Mouse (Mus musculus) kidney, postnatal 36 days (tissue): ENCODE data around the gene Aqp3.

Source experiments
- DNase-seq, 2 experiments: peaks; one replicate each; pipeline ENCODE4 v3.0.0; 2021 to 2022; ENCODE audit warnings: mixed read lengths in 2 of 2

Gene Aqp3

GRCm38 (mm10) chr4:41097871-41098576 is at the start of gene Aqp3:
TSS of gene Aqp3 (minus strand) at chr4:41098183.
- DNase-seq = peak; percentile 74 to 86

DNA sequence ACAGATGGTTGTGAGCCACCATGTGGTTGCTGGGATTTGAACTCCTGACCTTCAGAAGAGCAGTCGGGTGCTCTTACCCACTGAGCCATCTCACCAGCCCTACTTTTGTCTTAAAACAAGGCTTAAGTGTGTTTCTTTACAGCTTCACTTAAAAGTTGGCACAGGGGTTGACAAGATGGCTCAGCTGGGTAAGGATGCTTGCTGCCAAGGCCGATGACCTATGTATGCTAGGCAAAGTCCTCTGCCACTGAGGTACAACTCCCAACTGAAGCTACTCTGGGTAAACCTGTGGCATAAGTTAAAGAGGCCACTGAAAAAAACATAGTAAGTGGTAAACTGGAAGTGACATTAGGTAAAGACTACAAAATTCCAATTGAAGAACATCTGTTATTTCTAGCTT is 44.6 kb upstream of the Aqp3 start:
- peak; percentile 49 to 55 for DNase-seq

DNA sequence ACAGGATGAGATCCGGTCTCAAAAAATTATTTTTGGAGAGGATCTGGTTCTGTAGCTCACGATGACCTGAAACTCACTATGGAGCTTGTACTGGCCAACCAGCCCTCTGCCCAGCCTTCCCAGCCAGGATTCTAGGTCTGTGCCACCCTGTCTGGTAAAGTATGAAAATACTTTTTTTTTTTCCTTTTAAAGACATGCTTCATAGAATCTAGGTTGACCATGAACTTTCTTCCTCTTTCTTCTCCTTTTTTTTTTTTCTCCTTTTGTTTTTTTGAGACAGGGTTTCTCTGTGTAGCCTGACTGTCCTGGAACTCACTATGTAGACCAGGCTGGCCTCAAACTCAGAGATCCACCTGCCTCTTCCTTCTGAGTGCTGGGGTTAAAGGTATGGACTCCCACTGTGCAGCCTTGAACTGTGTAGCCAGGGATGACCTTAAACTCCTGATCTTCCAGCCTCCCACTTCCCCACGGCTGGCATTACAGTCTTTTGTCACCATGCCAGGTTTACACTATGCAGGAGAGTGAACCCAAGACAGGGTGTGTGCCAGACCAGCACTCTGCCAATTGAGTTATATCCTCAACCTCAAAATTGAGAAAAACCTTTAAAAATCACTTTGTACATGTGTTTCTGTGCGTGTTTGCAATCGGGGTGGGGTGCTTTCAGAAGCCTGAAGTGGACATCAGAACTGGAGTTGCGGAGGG is 42.3 kb upstream of the Aqp3 start:
- DNase-seq = peak; percentile 34 to 43

DNA sequence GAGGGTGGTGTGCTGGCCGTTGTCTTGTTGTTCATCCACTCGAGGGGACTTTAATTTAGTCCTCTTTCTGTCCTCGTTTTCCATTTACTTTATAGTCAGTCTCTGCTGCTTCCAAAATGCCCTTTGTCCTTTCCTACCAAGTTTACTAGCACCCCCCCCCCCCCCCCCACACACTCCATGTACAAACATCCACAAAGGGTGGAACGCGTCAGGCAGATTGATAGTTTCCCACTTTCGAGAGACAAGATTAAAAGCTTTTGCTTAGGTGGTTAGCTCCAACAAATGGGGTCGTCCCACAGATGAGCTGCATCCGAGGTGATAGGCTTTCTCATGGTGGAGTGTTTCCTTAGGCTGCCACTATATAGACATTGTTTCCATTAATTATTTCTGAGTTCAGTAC is 38.8 kb upstream of the Aqp3 start:
- DNase-seq = peak in 1 of 2 experiments; percentile 16

GRCm38 (mm10) chr4:41136454-41136805 is 38.4 kb upstream of the Aqp3 start:
- DNase-seq = peak; percentile 72

GRCm38 (mm10) chr4:41135711-41136453 is 37.9 kb upstream of the Aqp3 start, which contains the start of gene Ube2r2:
TSS of gene Ube2r2 (plus strand) at chr4:41135743.
- peak; percentile 52 to 78 for DNase-seq

DNA sequence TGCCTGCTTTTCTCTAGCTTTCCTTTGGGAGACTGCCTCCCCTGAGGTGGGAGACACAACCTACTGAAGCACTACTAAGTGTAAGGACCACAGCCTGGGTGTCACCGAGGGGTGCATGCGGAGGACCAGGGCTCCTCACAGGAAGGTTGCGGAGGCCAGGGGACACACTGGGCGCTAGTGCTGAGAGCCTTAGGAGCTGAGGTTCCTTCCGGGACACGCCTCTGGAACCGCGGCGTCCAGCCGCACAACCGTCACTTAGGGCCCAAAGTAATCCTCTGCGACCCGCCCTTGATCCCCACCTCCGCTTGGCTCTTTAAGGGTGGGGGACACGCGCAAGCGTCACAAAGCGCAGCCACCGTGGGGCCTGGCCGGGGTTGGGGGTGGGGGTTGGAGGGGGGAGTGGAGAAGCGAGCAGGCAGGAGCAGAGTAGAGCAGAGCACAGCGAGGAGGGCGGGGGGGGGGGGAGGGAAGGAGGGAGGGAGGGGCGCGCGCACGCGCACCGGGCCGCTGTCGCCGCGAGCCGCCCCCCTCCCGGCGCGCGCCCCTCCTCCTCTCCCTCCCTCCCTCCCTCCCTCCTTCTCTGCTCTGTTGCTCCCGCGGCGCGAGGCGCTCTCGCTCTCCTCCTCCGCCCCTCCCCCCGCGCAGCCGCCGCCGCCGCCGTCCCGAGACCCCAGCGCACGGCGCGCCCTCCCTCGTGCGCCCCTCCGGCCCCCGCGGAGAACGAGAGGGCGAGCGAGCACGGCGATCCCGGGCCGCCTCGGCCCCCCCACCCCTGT is 37.1 kb upstream of the Aqp3 start:
- peak; percentile 71 to 91 for DNase-seq

DNA sequence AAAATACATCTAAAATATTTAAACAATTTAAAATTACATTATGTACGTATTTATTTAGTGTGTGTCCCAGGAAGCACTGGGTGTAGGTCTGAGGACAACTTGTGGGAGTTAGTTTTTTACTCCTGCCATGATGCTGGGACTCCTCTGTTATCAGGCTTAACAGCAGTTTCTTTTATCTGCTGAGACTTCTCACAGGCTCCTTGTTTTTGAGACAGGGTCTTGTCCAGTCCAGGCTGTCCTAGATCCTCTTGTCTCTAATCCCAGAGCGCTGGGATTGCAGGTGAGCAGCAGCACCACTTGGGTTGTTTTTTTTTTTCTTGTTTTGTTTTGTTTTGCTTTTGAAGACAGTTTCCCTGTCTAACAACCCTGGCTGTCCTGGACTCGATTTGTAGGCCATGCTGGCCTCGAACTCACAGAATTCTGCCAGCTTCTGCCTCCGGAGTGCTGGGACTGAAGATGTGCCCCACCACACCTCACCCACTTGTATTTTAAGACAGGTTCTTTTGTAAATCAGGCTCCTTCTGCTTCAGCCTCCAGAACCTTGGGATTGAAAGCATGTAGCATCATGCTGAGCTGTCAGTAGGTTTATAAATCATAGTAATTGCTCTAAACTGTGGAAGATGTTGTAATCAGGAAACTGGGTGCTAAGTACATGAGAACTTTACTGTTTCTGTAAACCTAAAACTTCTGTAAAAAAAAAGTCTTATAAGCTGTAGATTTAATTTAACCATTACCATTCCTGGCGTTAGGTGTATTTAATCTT is 35.7 kb upstream of the Aqp3 start:
- DNase-seq = no peak

- DNase-seq = no peak
These were observed 34.5 kb upstream of the Aqp3 start for GRCm38 (mm10) chr4:41132471-41132870.

DNA sequence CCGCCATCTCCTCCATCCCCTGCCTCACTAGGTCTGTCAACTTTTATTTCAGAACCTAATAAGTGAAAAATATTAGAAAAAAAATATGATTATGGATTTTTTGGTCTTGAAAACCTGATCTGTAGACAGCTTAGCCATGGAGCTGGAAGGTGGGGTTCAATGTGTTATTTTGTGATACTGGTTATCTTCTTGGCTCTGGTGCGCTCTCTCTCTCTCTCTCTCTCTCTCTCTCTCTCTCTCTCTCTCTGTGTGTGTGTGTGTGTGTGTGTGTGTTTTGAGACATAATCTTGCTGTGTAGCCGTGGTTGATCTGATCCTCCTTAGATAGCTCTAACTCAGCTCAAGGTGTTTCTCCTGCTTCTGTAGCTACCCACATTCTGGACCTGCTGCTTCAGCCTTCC is 31.9 kb upstream of the Aqp3 start:
- no peak for DNase-seq

- peak; percentile 68 to 81 for DNase-seq
These were observed 31.4 kb upstream of the Aqp3 start for GRCm38 (mm10) chr4:41129406-41129805.

DNA sequence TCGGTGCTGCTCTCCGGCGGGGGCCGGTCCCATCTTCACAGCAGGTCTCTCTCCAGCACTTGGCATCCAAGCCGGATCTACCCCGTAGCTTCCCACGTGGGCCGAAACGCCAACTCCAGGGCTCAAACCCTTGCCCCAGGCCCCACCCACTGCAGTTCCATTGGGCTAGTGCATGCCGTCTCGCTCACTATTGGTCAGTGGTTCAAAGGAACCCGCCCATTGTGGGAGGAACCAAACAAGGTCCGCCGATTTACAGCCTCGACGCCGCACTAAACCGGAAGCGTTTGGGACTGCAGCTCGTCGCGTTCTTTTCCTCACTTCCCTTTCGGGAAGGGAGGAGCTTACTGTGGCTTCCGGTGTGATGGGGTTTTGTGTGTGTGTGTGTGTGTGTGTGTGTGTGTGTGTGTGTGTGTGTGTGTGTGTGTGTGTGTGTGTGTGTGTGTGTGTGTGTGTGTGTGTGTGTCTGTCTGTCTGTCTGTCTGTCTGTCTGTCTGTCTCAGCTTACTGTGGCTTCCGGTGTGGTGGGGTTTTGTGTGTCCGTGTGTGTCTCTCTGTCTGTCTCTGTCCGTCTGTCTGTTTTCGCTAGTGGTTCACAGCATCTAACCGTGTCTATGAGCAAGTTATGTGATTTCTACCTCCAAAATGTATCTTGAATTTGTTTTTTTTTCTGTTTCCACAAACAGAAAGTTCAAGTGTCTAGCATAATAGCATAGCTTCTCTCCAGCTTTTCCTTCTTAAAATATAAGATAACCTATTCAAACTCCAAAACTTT is 26.4 kb upstream of the Aqp3 start, which contains the start of gene Nol6:
Gene Nol6, minus strand, starts transcription at position 276 of the 772 bp plus-strand sequence.
- peak; percentile 98 to 100 for DNase-seq

GRCm38 (mm10) chr4:41118706-41119292 is 20.8 kb upstream of the Aqp3 start:
- peak; percentile 68 to 91 for DNase-seq

- DNase-seq = no peak
These were observed 18.8 kb upstream of the Aqp3 start for GRCm38 (mm10) chr4:41116817-41117216.

- DNase-seq = no peak
These were observed 17.8 kb upstream of the Aqp3 start for GRCm38 (mm10) chr4:41115793-41116192.

- no peak for DNase-seq
These were observed 17.1 kb upstream of the Aqp3 start for GRCm38 (mm10) chr4:41115074-41115473.

- no peak for DNase-seq
These were observed 16.5 kb upstream of the Aqp3 start for GRCm38 (mm10) chr4:41114358-41115070.

DNA sequence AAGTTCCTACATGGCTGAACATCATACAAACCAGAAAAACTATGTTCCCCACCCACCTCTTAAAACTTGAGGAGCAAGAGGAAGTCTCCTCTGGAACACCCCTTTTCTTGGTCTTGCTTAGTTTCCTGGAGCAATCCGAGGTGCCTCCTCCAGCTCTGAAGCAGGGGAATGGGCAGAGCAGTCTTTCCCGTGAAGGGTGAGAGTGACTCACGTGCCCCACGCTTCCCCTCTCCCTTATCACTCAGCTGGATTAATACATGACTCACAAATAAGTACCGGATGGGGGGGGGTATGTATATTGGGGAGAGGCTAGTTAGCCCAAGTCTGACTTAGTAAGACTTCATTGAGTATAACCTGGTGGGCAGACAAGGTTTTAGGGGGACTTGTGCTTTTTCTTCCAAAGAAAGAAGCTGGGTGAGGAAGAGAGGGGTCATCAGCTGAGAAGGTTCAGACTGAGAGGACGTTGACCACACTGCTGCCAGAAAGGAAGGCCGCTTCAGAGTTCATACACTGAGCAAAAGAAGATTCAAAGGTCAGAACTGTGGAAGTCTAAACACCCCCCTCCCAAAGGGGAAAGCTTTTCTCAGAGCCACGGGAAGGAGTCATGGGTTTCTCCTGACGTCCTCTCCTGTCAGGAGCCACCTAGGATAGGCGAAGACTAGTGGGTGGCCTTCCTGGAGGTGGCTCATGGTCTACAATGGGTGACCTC is 10.9 kb upstream of the Aqp3 start:
- DNase-seq = peak; percentile 32 to 35

DNA sequence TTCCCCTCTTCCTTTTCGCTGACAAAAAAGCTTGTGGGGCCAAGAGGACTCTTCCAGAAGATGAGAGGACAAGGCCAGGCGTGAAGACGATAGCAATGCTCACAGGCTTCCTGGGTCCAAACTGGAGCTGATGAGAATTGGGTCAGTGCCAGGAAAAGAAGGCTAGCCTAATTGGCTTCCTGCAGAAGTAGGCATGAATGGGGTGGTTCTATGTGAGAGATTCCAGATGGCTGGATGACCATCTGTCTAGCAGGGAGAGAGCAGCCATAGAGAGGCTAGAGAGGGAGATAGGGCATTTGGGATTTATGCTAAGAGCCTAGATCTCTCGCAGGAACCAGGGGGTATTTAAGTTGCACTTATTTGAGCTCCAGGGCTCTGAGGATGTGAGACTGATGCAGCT is 9.5 kb upstream of the Aqp3 start:
- no peak for DNase-seq
